Mouse (Mus musculus): Measurements from ENCODE around the gene Gm28551. TPM values are rescaled to one million over a fixed set of nuclear protein-coding genes. Genes with fewer than 3 reads are reported as not detected.

The Gm28551 gene
- total and polyA plus RNA-seq, 2 experiments from 2014 or later: 0.94 to 1.7 TPM

DNA sequence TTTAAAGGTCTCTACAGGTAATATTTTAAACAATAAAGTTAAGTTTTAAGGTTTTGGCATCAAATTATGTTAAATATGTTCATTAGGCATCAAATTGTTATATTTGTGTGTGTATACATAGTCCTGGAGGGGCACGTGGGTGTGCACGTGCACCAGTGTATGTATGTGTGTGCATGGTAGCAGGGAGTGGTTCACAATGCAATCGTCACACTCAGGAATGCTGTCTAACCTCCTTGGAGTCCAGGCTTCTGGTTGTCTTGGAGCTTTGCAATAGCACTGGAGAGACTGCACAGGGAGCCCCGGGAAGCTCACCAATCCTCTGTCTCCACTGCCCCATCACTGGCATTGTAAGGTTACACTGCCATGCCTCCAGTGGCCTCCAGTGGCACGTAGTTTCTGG lies 29.2 kb downstream of the Gm28551 start:
- no peak overlapping the region for H3K27ac ChIP-seq
- no peaks in the 10 kb centered on the region for H3K27me3 ChIP-seq (ENCODE audit: insufficient read depth, low read length)
- H3K36me3 ChIP-seq (ENCODE audit: insufficient read depth, low read length): peaks cover 1% of the 10 kb centered on the region; the same call in 1 of the 2 replicates
- no peak overlapping the region for H3K4me2 ChIP-seq (ENCODE audit: low read depth, low read length)
- no peak for DNase-seq (ENCODE audit: low spot score)
- no peaks in the 10 kb centered on the region for H3K4me1 ChIP-seq (ENCODE audit: insufficient read depth, low read length)
- no peak for ATAC-seq
- no peak for TF ChIP-seq CTCF (IDR thresholded peaks at IDR 0.05; ENCODE audit: low read depth)
- H3K4me3 ChIP-seq (ENCODE audit: low read length): no peak overlapping the region
- no peaks in the 10 kb centered on the region for H3K9me3 ChIP-seq (ENCODE audit: low read length)
- H3K9ac ChIP-seq (replicated peaks; ENCODE audit: low read length): no peak overlapping the region
- WGBS: 94% methylated on average over 5 of the region's 5 CpGs

- Histone ChIP-seq H3K9ac (replicated peaks; ENCODE audit: low read length) (no peak overlapping the region), H3K36me3 (ENCODE audit: insufficient read depth, low read length) (peaks cover 8% of the 10 kb centered on the region; the same call in 1 of the 2 replicates), H3K9me3 (ENCODE audit: low read length) (no peaks in the 10 kb centered on the region), H3K4me1 (ENCODE audit: insufficient read depth, low read length) (no peaks in the 10 kb centered on the region), H3K4me2 (ENCODE audit: low read depth, low read length) (no peak overlapping the region), H3K4me3 (ENCODE audit: low read length) (no peak overlapping the region), H3K27ac (no peak overlapping the region), H3K27me3 (ENCODE audit: insufficient read depth, low read length) (no peaks in the 10 kb centered on the region)
- no peak for ATAC-seq
- DNase-seq (ENCODE audit: low spot score): no peak
- no peak for TF ChIP-seq CTCF (IDR thresholded peaks at IDR 0.05; ENCODE audit: low read depth)
- 96% methylated on average over 4 of the region's 4 CpGs for WGBS
These were observed 30.7 kb downstream of the Gm28551 start for GRCm38 (mm10) chr1:53321662-53322344.

DNA sequence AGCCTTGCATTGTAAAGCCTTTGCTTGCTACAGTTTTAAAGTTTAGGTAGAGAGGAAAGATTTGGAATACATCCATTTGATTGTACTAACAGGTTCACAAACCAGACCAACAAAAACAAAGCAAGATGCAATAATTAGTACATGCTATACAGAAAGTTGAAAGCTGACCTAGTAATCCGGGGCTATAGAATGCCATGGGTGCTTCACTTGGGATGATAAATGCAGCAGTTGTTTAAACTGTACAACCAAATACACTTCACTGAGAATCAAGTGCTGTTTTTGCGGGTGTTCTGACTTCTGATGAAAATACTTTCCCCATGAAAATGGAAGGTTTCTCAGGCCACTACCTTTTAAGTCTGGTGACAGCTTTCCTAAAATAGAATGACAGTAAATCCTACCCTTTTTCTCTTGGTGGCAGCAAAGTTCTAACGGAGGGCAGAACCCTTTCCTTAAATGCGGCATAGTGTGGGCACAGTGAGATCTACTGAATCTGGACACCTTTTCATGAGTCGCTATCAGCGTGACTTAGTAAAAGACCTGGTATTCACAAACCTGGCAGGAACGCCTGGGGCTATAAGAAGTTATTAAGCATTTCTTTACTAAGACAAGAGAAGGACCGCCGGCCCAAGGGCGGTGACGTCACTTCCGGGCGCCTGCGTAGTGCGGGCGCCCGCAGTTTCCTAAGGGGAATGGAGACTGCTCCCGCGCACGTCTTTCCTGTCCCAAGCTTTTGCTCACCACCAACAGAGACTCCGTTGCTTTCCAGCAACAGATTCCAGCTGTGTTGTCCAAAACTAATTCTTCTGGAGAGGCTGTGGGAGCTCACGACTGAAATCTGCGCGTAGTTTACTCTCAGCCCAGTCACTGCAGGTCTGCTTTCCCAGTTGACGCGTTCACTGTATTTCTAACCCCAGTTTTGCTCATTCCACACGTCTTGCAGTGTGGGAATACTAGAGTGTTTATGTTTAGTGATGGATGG lies 39.2 kb downstream of the Gm28551 start, which contains the start of gene Osgepl1:
Gene Osgepl1 (plus strand): TSS at position 636 of the 979 bp plus-strand sequence.
- DNase-seq (ENCODE audit: low spot score) (peak; percentile 94), ATAC-seq (peak; percentile 99)
- 0 out of 2 replicates have a peak, but pooled peaks cover 5% of the 10 kb centered on the region for H3K4me1 ChIP-seq (ENCODE audit: insufficient read depth, low read length)
- H3K9me3 ChIP-seq (ENCODE audit: low read length): no peaks in the 10 kb centered on the region
- H3K36me3 ChIP-seq (ENCODE audit: insufficient read depth, low read length): peaks cover 10% of the 10 kb centered on the region; the same call in 1 of the 2 replicates
- H3K4me2 ChIP-seq (ENCODE audit: low read depth, low read length): peak within 1 kb of the TSS; percentile 81
- peak within 1 kb of the TSS; percentile 76 for H3K4me3 ChIP-seq (ENCODE audit: low read length)
- TF ChIP-seq CTCF (IDR thresholded peaks at IDR 0.05; ENCODE audit: low read depth): peak; percentile 50
- WGBS: 3% methylated on average over 27 of the region's 27 CpGs
- H3K9ac ChIP-seq (replicated peaks; ENCODE audit: low read length): peak within 1 kb of the TSS; percentile 78
- peak within 1 kb of the TSS; percentile 86 for H3K27ac ChIP-seq
- no peaks in the 10 kb centered on the region for H3K27me3 ChIP-seq (ENCODE audit: insufficient read depth, low read length)

DNA sequence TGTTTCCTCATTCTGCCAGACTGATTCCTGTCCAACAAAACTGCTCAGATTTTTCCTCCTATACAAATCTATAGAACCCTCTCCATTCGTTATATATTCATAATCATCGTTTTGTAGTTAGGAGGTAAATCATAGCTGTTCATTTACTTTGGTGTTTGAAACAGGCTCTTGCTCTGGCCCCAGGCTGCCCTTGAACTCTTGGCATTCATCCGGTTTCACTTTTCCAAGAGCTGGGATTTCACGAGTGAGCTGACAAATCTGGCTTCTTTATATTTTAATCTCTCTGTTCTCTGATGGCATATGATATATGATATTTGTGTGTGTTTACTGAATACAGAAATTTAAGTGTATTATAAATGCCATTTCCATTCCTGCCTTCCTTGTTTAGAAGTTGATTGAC lies 52.0 kb downstream of the Gm28551 start:
- no peak overlapping the region for H3K4me3 ChIP-seq (ENCODE audit: low read length)
- H3K9ac ChIP-seq (replicated peaks; ENCODE audit: low read length): no peak overlapping the region
- no peak for ATAC-seq
- H3K27ac ChIP-seq: no peak overlapping the region
- WGBS: 88% methylated on average over 4 of the region's 4 CpGs
- H3K36me3 ChIP-seq (ENCODE audit: insufficient read depth, low read length): no peaks in the 10 kb centered on the region
- no peak for TF ChIP-seq CTCF (IDR thresholded peaks at IDR 0.05; ENCODE audit: low read depth)
- H3K9me3 ChIP-seq (ENCODE audit: low read length): no peaks in the 10 kb centered on the region
- no peak for DNase-seq (ENCODE audit: low spot score)
- no peaks in the 10 kb centered on the region for H3K4me1 ChIP-seq (ENCODE audit: insufficient read depth, low read length)
- no peak overlapping the region for H3K4me2 ChIP-seq (ENCODE audit: low read depth, low read length)
- no peaks in the 10 kb centered on the region for H3K27me3 ChIP-seq (ENCODE audit: insufficient read depth, low read length)

DNA sequence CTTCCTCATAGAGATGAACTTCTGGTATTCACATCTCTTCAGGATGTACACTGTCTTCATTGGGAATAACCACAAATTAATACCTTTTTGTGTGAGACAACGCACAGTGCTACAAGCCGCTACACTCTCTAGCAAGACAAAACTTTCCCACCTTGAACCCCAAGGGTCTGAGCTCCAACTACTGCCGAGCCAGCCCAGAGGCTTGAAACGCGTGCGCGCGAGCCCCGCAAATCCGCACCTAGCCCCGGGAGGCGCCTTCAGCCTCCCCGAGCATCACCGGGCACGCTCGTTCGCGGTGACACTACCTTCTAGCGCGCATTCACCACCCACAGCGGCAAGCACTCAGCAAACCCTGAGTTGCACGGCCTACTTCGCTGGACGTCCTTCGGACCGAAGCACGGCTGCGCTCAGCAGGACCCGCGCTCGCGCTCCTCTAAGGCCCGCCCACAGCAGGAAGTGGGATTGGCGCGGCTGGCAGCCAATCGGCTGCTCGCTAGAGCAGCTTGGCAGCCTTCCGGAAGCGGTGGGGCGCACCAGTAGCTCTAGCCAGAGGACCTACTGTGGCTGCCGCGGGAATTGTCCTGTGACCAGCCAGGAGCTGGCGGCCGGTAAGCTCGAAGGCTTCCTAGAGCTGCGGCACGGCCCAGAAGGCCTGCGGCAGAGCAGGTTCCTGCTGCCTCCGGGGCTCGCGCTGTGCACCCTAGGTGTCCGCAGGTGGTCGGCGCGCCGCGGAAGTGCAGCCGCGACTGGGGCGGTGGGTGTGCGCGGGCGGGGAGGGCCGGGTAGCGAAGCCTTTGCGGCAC lies 55.7 kb downstream of the Gm28551 start, which contains the start of the genes Pms1, Ormdl1 and Gm28778:
Gene Pms1 (minus strand): TSS at position 438 of the 803 bp plus-strand sequence.
Gene Ormdl1 (plus strand): TSS at position 515 of the 803 bp plus-strand sequence.
Gene Gm28778 (plus strand): TSS at position 531 of the 803 bp plus-strand sequence.
- Histone ChIP-seq H3K9me3 (ENCODE audit: low read length) (no peaks in the 10 kb centered on the region), H3K4me2 (ENCODE audit: low read depth, low read length) (peak within 1 kb of the TSS; percentile 72), H3K9ac (replicated peaks; ENCODE audit: low read length) (peak within 1 kb of the TSS; percentile 65), H3K4me3 (ENCODE audit: low read length) (peak within 1 kb of the TSS; percentile 92), H3K4me1 (ENCODE audit: insufficient read depth, low read length) (no peaks in the 10 kb centered on the region), H3K27me3 (ENCODE audit: insufficient read depth, low read length) (no peaks in the 10 kb centered on the region), H3K36me3 (ENCODE audit: insufficient read depth, low read length) (no peaks in the 10 kb centered on the region), H3K27ac (peak within 1 kb of the TSS; percentile 78)
- DNase-seq (ENCODE audit: low spot score) (peak; percentile 97), ATAC-seq (peak; percentile 100)
- under 1% methylated on average over 60 of the region's 66 CpGs for WGBS
- TF ChIP-seq CTCF (IDR thresholded peaks at IDR 0.05; ENCODE audit: low read depth): peak; percentile 41

DNA sequence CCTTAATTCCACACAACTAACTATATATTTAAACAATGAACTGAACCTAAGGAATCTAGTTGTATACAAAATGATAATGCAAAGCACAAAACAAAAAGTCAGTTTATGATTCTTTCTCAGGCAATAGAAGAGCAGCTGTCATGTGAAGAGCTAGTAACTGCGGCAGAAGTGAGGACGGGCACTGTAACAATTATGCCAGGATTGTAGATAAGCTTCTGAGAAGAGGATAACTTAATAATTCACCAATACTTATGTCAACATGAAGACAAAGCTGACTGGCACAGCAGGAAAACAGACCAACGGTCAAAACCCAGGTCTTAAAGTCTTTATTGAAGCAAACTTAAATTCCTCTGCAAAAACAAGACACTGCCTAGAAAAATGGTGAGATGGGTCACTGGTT lies 61.3 kb downstream of the Gm28551 start:
- no peak for DNase-seq (ENCODE audit: low spot score)
- Histone ChIP-seq H3K9ac (replicated peaks; ENCODE audit: low read length) (no peak overlapping the region), H3K4me2 (ENCODE audit: low read depth, low read length) (no peak overlapping the region), H3K27ac (no peak overlapping the region), H3K4me3 (ENCODE audit: low read length) (no peak overlapping the region), H3K27me3 (ENCODE audit: insufficient read depth, low read length) (no peaks in the 10 kb centered on the region), H3K4me1 (ENCODE audit: insufficient read depth, low read length) (no peaks in the 10 kb centered on the region), H3K36me3 (ENCODE audit: insufficient read depth, low read length) (no peaks in the 10 kb centered on the region), H3K9me3 (ENCODE audit: low read length) (no peaks in the 10 kb centered on the region)
- ATAC-seq: no peak
- WGBS: 80% methylated on average over 3 of the region's 3 CpGs
- no peak for TF ChIP-seq CTCF (IDR thresholded peaks at IDR 0.05; ENCODE audit: low read depth)

Other genes with a start within 250 kb of the Gm28551 start
- not detected in 2 replicates for gene 1700019A02Rik, start 165.0 kb downstream of the Gm28551 start, total RNA-seq (2014; rRNA removed)
- not detected in 2 replicates for gene 1700019A02Rik, start 165.0 kb downstream of the Gm28551 start, polyA plus RNA-seq (2015; fragmentation: Nextera tagmentation; extraction: Ambion mirVana)
- gene Pms1, start 55.6 kb downstream of the Gm28551 start, total RNA-seq (2014; rRNA removed): 4.4 and 5.2 TPM in 2 replicates
- 7.3 and 7.7 TPM in 2 replicates for gene Pms1, start 55.6 kb downstream of the Gm28551 start, polyA plus RNA-seq (2015; fragmentation: Nextera tagmentation; extraction: Ambion mirVana)
- gene Ormdl1, start 55.6 kb downstream of the Gm28551 start, total RNA-seq (2014; rRNA removed): 21.9 and 22.1 TPM in 2 replicates
- 33.9 and 34.8 TPM in 2 replicates for gene Ormdl1, start 55.6 kb downstream of the Gm28551 start, polyA plus RNA-seq (2015; fragmentation: Nextera tagmentation; extraction: Ambion mirVana)
- gene Gm28778, start 55.6 kb downstream of the Gm28551 start, total RNA-seq (2014; rRNA removed): not detected in 2 replicates
- gene Gm28778, start 55.6 kb downstream of the Gm28551 start, polyA plus RNA-seq (2015; fragmentation: Nextera tagmentation; extraction: Ambion mirVana): not detected in 2 replicates
- 7.6 and 8.3 TPM in 2 replicates for gene Osgepl1, start 39.0 kb downstream of the Gm28551 start, total RNA-seq (2014; rRNA removed)
- gene Osgepl1, start 39.0 kb downstream of the Gm28551 start, polyA plus RNA-seq (2015; fragmentation: Nextera tagmentation; extraction: Ambion mirVana): 18.1 and 21.0 TPM in 2 replicates
- gene Asdurf, start within 50 bp of the Gm28551 start, total RNA-seq (2014; rRNA removed): not detected in 2 replicates
- gene Asdurf, start within 50 bp of the Gm28551 start, polyA plus RNA-seq (2015; fragmentation: Nextera tagmentation; extraction: Ambion mirVana): 12.0 and 15.5 TPM in 2 replicates
- 26.2 and 27.9 TPM in 2 replicates for gene Asnsd1, start 85 bp upstream of the Gm28551 start, total RNA-seq (2014; rRNA removed)
- gene Asnsd1, start 85 bp upstream of the Gm28551 start, polyA plus RNA-seq (2015; fragmentation: Nextera tagmentation; extraction: Ambion mirVana): 47.6 and 50.3 TPM in 2 replicates

Measured in hindbrain, postnatal 0 days (tissue).